Mouse (Mus musculus) MEL (cell line): ENCODE measurements around the gene Cldn34b2. TPM values are rescaled to one million over a fixed set of nuclear protein-coding genes. Genes with fewer than 3 reads are reported as not detected.
"Not testable (repeated sequence)": the region's sequence is repeated elsewhere in the genome, so short reads cannot be mapped to it uniquely, and the experiment has no call there.

Source experiments
- DNase-seq: peaks from one replicate; pipeline ENCODE4 v3.0.0; 2011; ENCODE audit warnings: low read depth, low spot score
- H3K27ac ChIP-seq: 2 replicates; pipeline ENCODE4 v1.5.1; 2012; ENCODE audit warnings: low read depth, mild to moderate bottlenecking, control low read depth, low read length, moderate library complexity; ENCODE audit not compliant: control insufficient read depth
- H3K27me3 ChIP-seq, 2 experiments: fragments of 150-350 bp in 1 of 2; sonication (generic) in 1 of 2; 2 replicates each; pipeline ENCODE4 v1.6.1; 2012; ENCODE audit warnings: low read length in 2 of 2, mild to moderate bottlenecking in 2 of 2, improper control_type of control experiment in 1 of 2, moderate library complexity in 1 of 2; ENCODE audit not compliant: insufficient read depth in 2 of 2, control insufficient read depth in 1 of 2
- H3K36me3 ChIP-seq, 2 experiments: 2 replicates each; pipeline ENCODE4 v1.6.1; 2012 to 2014; ENCODE audit warnings: low read length in 2 of 2, improper control_type of control experiment in 1 of 2, inconsistent platforms in 1 of 2, mild to moderate bottlenecking in 1 of 2; ENCODE audit not compliant: insufficient read depth in 2 of 2, control insufficient read depth in 1 of 2
- H3K4me1 ChIP-seq, 2 experiments: fragments of 150-350 bp in 1 of 2; sonication (generic) in 1 of 2; 2 replicates each; pipeline ENCODE4 v1.6.1; 2012; ENCODE audit warnings: low read length in 2 of 2, improper control_type of control experiment in 1 of 2, mild to moderate bottlenecking in 1 of 2; ENCODE audit not compliant: insufficient read depth in 2 of 2, control insufficient read depth in 1 of 2
- H3K4me3 ChIP-seq, 2 experiments: fragments of 150-350 bp in 1 of 2; sonication (generic) in 1 of 2; 2 replicates each; pipeline ENCODE4 v1.5.1; 2012; ENCODE audit warnings: low read depth in 2 of 2, low read length in 2 of 2, mild to moderate bottlenecking in 2 of 2, moderate library complexity in 2 of 2, control low read depth in 1 of 2, improper control_type of control experiment in 1 of 2; ENCODE audit not compliant: control insufficient read depth in 1 of 2, insufficient read depth in 1 of 2
- H3K79me2 ChIP-seq: 2 replicates; pipeline ENCODE4 v1.6.1; 2012; ENCODE audit warnings: mild to moderate bottlenecking, low read length, moderate library complexity; ENCODE audit not compliant: control insufficient read depth, poor library complexity, insufficient read depth
- H3K9ac ChIP-seq: 2 replicates; pipeline ENCODE4 v1.6.1; 2012; ENCODE audit warnings: low read depth, mild to moderate bottlenecking, control low read depth, low read length, moderate library complexity; ENCODE audit not compliant: control insufficient read depth, poor library complexity, severe bottlenecking
- H3K9me3 ChIP-seq: fragments of 150-350 bp; sonication (generic); replicated peaks from 2 replicates; pipeline ENCODE4 v1.6.1; 2012; ENCODE audit warnings: mild to moderate bottlenecking, low read length, improper control_type of control experiment, moderate library complexity; ENCODE audit not compliant: insufficient read depth
- polyA plus RNA-seq, 2 experiments: library from polyadenylated mRNA; stranded (reverse) in 1 of 2; unstranded in 1 of 2; fragments of >175 nt in 1 of 2; fragments of >200 nt in 1 of 2; gene quantifications; 2 replicates each; pipeline versions ENCODE4 v1.2.1 to v1.2.4; 2012; ENCODE audit warnings: low replicate concordance in 2 of 2, low read depth in 1 of 2; ENCODE audit not compliant: insufficient read length in 2 of 2, insufficient read depth in 1 of 2, missing spikeins in 1 of 2
- total RNA-seq: library from RNA; depleted of rRNA; stranded (reverse); fragments of 300-350 nt; gene quantifications from 2 replicates; pipeline ENCODE4 v1.2.3, GENCODE M21; 2012; rRNA removed

Cldn34b2 gene
- total and polyA plus RNA-seq, 3 experiments, result not detected

DNA sequence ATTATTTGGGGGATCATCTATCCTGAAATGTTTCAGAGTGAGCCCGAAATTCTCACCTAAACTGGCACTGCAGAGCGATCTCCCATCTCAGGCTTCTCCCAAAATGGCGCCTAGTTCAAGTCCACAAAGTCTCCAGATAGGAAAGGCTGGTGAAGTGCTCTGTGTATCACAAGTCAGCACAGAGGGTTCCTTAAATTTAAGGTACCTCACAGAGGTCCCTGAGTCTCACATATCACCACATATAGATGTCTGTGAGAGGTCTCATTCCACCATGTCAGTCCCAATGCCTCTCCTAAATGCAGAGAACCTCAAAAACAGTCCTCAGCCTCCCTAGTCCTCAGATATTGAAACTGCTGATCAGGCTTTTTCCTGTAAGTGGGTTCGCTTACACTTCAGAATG, 34.6 kb downstream of the Cldn34b2 start, which contains the start of gene Magea2:
Gene Magea2 (minus strand): TSS at position 101 of the 400 bp plus-strand sequence.
- H3K27ac ChIP-seq, H3K79me2 ChIP-seq, H3K27me3 ChIP-seq, H3K4me3 ChIP-seq, H3K4me1 ChIP-seq, H3K9me3 ChIP-seq, H3K36me3 ChIP-seq, DNase-seq, H3K9ac ChIP-seq: not testable (repeated sequence)

GRCm38 (mm10) chrX:155089693-155090092, 38.5 kb downstream of the Cldn34b2 start, which contains the start of gene Magea1:
Gene Magea1, minus strand, starts transcription at chrX:155089793.
- not testable (repeated sequence) for H3K79me2 ChIP-seq, H3K27me3 ChIP-seq, H3K4me1 ChIP-seq, H3K36me3 ChIP-seq, H3K9me3 ChIP-seq, H3K4me3 ChIP-seq, H3K27ac ChIP-seq, H3K9ac ChIP-seq, DNase-seq

Other genes starting within 250 kb of the Cldn34b2 start
- gene Cldn34b1, start 238.1 kb downstream of the Cldn34b2 start, total RNA-seq, result not detected in 2 replicates
- not detected for gene Cldn34b1, start 238.1 kb downstream of the Cldn34b2 start, polyA plus RNA-seq
- not detected in 2 replicates for gene Magea6, start 192.4 kb downstream of the Cldn34b2 start, total RNA-seq
- not detected for gene Magea6, start 192.4 kb downstream of the Cldn34b2 start, polyA plus RNA-seq
- not detected in 2 replicates for gene Magea3, start 178.9 kb downstream of the Cldn34b2 start, total RNA-seq
- not detected for gene Magea3, start 178.9 kb downstream of the Cldn34b2 start, polyA plus RNA-seq
- not detected in 2 replicates for gene Magea8, start 132.6 kb downstream of the Cldn34b2 start, total RNA-seq
- gene Magea8, start 132.6 kb downstream of the Cldn34b2 start, polyA plus RNA-seq, result not detected
- not detected in 2 replicates for gene Magea5, start 65.3 kb downstream of the Cldn34b2 start, total RNA-seq
- not detected for gene Magea5, start 65.3 kb downstream of the Cldn34b2 start, polyA plus RNA-seq
- not detected in 2 replicates for gene Magea1, start 38.6 kb downstream of the Cldn34b2 start, total RNA-seq
- not detected for gene Magea1, start 38.6 kb downstream of the Cldn34b2 start, polyA plus RNA-seq
- gene Magea2, start 34.7 kb downstream of the Cldn34b2 start, total RNA-seq, result not detected in 2 replicates
- not detected for gene Magea2, start 34.7 kb downstream of the Cldn34b2 start, polyA plus RNA-seq
- 70.8 and 74.3 TPM in 2 replicates for gene Sat1, start 88.0 kb upstream of the Cldn34b2 start, total RNA-seq
- gene Sat1, start 88.0 kb upstream of the Cldn34b2 start, polyA plus RNA-seq, result 100 to 1,000 TPM in 1 of 2 experiments, 10 to 100 TPM in 1; 73.7 to 167 TPM
- gene Acot9, start 134.0 kb upstream of the Cldn34b2 start, total RNA-seq, result 56.3 and 61.2 TPM in 2 replicates
- gene Acot9, start 134.0 kb upstream of the Cldn34b2 start, polyA plus RNA-seq, result 10 to 100 TPM in 1 of 2 experiments, not detected in 1; 52.6 TPM
- gene Prdx4, start 212.3 kb upstream of the Cldn34b2 start, total RNA-seq, result 24.3 and 31.1 TPM in 2 replicates
- gene Prdx4, start 212.3 kb upstream of the Cldn34b2 start, polyA plus RNA-seq, result 10 to 100 TPM in 1 of 2 experiments, not detected in 1; 34.5 TPM